Mouse (Mus musculus) megakaryocyte progenitor cell, adult 5-6 weeks (primary cell): Measurements from ENCODE around the gene B3galt1. TPM values are rescaled to one million over a fixed set of nuclear protein-coding genes. Genes with fewer than 3 reads are reported as not detected.

Experiments
- ATAC-seq: replicated peaks from 2 replicates; pipeline ENCODE4 v1.8.0; 2016; ENCODE audit warnings: mild to moderate bottlenecking, moderate TSS enrichment, inconsistent platforms; ENCODE audit not compliant: poor library complexity
- total RNA-seq, 2 experiments: library from RNA; stranded (forward) in 1 of 2; stranded (reverse) in 1 of 2; fragments of 157-497, 149-512 nt in 1 of 2; fragments of 200-1000 nt in 1 of 2; gene quantifications; 2 replicates each; pipeline versions ENCODE4 v1.2.3 to v1.2.4; 2015 to 2017

Gene B3galt1
- total RNA-seq, 2 experiments from 2014 or later = not detected

- ATAC-seq = no peak
These were observed 158.6 kb downstream of the B3galt1 start for GRCm38 (mm10) chr2:67724249-67724648.

GRCm38 (mm10) chr2:67730771-67731170 lies 165.1 kb downstream of the B3galt1 start:
- ATAC-seq = no peak

- ATAC-seq = no peak
These were observed 185.9 kb downstream of the B3galt1 start for GRCm38 (mm10) chr2:67751585-67751984.

GRCm38 (mm10) chr2:67756507-67756906 lies 190.8 kb downstream of the B3galt1 start:
- no peak for ATAC-seq

GRCm38 (mm10) chr2:67787536-67787935 lies 221.9 kb downstream of the B3galt1 start:
- no peak for ATAC-seq

GRCm38 (mm10) chr2:67797561-67797960 lies 231.9 kb downstream of the B3galt1 start:
- no peak for ATAC-seq

GRCm38 (mm10) chr2:67799981-67800380 lies 234.3 kb downstream of the B3galt1 start:
- ATAC-seq = no peak

- ATAC-seq = no peak
These were observed 250.5 kb downstream of the B3galt1 start for GRCm38 (mm10) chr2:67816149-67816548.

GRCm38 (mm10) chr2:67818014-67818413 lies 252.3 kb downstream of the B3galt1 start:
- ATAC-seq = no peak

- no peak for ATAC-seq
These were observed 256.7 kb downstream of the B3galt1 start for GRCm38 (mm10) chr2:67822360-67822759.

- no peak for ATAC-seq
These were observed 262.0 kb downstream of the B3galt1 start for GRCm38 (mm10) chr2:67827697-67828096.

- ATAC-seq = no peak
These were observed 263.6 kb downstream of the B3galt1 start for GRCm38 (mm10) chr2:67829055-67829915.

GRCm38 (mm10) chr2:67847806-67848205 lies 282.1 kb downstream of the B3galt1 start:
- ATAC-seq = no peak

- no peak for ATAC-seq
These were observed 285.1 kb downstream of the B3galt1 start for GRCm38 (mm10) chr2:67850725-67851124.

GRCm38 (mm10) chr2:67858340-67858739 lies 292.7 kb downstream of the B3galt1 start:
- ATAC-seq = no peak

- ATAC-seq = no peak
These were observed 293.3 kb downstream of the B3galt1 start for GRCm38 (mm10) chr2:67859004-67859403.

GRCm38 (mm10) chr2:67873368-67873767 lies 307.7 kb downstream of the B3galt1 start:
- ATAC-seq = no peak

GRCm38 (mm10) chr2:67879836-67880235 lies 314.2 kb downstream of the B3galt1 start:
- no peak for ATAC-seq

GRCm38 (mm10) chr2:67881713-67882281 lies 316.1 kb downstream of the B3galt1 start:
- ATAC-seq = no peak

- ATAC-seq = no peak
These were observed 332.5 kb downstream of the B3galt1 start for GRCm38 (mm10) chr2:67897956-67898689.

- ATAC-seq = no peak
These were observed 335.9 kb downstream of the B3galt1 start for GRCm38 (mm10) chr2:67901574-67901973.
